Mouse (Mus musculus): ENCODE data around the gene Shc1.

Shc1 gene

DNA sequence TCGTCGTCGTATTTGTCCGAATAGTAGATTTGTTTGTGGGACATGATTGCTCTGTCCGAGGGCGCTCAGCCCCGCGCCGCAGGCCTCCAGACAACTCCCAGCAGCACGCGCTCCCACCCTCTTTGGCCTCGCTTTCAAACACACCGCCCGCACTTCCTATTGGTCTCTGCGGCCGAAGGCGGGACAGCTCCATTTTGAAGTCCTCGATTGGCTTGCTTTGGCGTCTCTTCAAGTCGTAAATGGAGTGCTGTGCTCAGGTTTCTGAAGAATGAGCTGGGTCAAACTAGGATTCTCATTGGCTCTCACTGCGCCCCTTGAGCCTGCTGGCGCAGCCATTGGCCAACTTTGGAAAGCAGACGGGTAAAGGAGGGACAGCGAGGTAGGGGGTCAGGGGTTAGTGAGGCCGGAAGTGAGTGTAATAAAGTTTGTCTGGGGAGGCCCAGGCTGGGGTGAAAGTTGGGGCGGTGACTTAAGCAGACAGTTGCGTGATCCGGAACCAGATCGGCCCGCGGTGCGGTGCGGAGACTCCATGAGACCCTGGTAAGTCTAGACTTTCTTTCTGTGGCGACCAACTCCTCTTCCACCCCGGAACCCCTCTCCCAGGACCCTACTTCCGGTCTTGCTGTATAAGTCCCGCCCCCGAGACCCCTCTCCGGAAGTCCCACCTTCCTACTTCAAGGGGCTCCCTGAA lies at the start of gene Shc1, which contains the start of gene Cks1b:
TSS of gene Shc1 (plus strand) at position 274 of the 691 bp plus-strand sequence.
TSS of gene Cks1b (minus strand) at position 214 of the 691 bp plus-strand sequence.
- DNase-seq (ENCODE audit: low read depth, low spot score): peak; percentile 80

DNA sequence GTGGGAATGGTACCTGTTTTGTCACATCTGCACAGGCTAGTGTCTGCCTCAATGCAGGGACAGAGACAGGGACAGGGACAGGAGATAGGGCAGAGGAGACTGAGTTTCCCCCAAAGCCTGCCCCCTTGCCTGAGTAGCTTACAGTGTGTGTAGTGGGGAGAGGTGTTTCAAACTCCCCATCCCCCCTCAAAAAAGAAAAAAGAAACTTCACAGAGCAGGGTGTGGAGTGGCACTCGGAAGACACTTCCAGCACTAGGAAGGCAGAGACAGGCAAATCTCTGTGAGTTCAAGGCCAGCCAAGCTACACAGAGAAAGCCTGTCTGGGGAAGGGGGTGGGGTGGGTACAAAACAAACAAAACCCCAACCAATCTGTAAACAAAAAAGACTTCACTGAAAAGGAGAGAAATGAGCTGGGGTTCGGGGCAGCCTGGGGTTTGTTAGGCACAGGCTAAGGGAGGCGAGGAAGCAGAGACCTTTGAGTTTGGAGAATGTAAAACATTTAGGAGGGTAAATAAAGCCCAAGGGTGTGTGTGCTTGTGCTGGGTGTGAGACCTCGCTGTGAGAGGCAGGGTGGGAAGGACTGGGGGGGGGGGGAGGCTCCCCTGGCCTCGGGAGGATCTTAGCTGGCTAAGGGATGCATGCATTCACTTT lies 44.5 kb upstream of the Shc1 start:
- no peak for DNase-seq (ENCODE audit: low read depth, low spot score)

DNA sequence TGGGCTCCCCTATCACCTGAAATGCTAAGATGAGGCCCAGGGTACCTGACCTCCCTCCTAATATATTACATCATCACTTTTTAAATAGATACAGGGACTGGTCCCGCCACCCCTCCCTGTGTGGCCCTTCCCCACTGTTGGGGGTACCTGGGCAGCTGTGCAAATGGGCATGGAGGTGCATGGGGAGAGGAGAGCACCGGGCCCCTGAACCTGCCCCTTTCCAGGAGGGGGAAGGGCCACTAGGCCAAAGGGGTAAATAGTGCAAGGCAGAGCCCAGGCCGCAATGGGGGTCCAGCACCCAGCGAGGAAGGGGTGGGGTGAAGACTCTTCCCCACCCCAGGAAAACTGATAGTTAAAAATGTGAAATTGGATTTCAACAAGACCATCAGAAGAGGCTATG lies 40.4 kb upstream of the Shc1 start:
- no peak for DNase-seq (ENCODE audit: low read depth, low spot score)

DNA sequence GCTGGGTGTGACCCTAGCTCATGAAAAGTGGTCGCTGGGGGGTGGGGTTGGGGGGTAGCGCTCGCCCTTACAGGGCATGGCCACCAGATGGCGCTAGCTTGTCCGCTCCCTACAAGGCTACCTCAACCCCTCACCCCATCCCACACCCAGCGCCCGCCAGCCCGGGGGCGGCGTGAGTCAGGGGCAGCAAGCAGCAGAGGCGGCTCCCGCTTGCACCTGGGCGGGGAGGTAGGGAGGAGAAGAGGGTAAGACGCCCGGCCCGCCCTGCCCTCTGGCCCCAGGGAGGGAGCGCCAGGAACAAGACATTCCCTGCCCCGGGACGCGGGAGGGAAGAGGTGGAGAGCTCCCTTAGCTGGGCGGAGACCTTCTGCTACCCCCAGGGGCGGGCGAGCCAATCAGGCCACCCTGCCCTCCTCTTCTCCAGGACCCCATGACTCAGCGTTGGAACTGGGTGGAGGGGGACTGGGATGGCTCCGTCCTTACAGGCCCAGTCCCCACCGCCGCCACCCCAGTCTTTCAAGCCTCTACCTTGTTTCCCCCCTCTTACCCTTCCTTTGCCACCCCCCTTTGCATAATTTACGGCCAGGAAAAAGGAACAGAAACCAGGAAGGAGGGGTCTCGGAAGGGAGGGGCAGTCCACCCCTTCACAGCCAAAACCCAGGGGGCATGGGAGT lies 39.7 kb upstream of the Shc1 start:
- no peak for DNase-seq (ENCODE audit: low read depth, low spot score)

DNA sequence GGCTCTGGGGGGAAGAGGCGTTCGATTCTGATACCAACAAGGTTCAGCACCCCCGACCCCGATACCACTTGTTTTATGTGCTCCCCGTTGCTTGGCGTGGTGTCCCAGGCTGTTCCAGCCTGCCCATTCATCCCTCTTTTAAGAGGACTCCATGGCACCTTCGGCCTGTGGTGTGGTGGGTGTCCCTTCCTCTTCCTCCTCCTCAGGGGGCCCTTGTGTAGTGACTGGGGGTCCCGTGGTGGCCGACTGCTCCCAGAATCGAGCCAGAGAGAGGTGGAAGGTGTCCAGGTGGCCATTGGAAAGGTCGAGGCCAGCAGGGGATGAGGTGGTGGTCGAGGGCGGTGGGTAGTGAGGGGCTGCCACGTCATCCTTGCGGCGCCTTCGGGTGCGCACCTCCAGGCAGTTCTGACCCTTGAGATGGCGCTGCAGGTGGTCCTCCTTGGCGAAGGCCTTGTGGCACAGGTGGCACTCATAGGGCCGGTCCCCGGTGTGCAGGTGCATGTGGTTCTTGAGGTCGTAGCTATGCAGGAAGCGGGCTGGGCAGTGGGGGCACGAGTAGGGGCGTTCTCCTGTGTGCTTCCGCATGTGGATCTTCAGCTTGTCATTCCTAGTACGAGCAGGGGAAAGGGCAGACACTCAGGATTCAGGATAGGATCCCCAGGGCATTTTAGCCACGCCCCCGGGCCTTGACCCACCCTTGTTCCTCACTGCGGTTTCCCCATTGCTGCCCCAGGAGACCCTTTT lies 38.7 kb upstream of the Shc1 start:
- no peak for DNase-seq (ENCODE audit: low read depth, low spot score)

DNA sequence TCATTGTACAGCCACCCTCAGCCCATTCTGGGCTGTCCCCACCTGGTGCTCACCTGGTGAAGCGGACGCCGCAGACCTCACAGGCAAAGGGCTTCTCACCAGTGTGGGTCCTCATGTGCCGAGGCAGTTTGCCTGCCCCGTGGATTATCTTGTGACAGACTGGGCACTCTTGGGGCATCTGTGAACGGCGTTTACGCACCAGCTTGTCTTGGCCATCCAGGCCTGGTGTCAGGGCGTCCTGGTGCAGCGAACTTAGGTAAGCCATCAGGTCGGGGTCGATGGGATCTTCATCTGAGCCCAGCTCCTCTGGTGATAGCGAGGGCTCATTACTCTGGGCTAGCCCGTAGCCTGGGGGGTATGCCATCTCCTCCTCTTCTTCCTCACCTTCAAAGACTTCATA lies 38.0 kb upstream of the Shc1 start:
- no peak for DNase-seq (ENCODE audit: low read depth, low spot score)

DNA sequence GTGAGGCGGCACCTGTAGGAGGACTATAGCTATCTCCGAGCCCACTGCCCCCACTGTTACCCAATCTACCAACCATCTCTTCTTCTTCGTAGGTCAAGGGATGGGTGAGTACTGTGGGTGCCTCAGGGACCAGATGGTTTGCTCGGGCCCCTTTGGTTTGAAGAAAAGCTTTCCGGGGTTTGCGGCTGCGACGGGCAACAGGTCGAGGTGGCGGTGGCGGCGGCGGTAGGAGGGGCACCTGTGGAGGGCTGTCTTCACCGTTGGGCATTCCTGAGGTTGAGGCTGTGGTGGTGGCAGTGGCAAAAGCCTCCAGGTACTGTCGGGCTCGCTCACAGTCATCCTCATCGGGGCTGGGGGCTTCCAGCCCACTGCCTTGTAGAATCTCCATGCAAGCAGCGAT lies 37.5 kb upstream of the Shc1 start:
- no peak for DNase-seq (ENCODE audit: low read depth, low spot score)

DNA sequence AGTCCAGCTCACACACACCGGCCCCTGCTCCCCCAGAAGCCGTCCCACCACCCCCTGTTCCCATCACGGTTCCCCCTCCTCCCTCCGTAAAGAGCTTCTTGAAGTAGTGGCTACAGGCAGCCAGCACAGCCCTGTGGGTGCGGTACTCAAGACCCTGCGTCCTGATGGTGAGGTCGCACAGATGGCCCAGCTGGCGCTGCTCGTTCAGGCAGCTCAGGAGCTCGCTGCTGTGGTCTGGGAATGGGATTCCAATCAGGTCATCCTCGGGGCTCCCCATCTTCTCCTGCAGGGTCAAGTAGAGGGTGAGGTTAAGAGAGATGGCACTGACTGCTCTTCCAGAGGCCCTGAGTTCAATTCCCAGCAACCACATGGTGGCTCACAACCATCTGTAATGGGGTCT lies 37.0 kb upstream of the Shc1 start:
- no peak for DNase-seq (ENCODE audit: low read depth, low spot score)

DNA sequence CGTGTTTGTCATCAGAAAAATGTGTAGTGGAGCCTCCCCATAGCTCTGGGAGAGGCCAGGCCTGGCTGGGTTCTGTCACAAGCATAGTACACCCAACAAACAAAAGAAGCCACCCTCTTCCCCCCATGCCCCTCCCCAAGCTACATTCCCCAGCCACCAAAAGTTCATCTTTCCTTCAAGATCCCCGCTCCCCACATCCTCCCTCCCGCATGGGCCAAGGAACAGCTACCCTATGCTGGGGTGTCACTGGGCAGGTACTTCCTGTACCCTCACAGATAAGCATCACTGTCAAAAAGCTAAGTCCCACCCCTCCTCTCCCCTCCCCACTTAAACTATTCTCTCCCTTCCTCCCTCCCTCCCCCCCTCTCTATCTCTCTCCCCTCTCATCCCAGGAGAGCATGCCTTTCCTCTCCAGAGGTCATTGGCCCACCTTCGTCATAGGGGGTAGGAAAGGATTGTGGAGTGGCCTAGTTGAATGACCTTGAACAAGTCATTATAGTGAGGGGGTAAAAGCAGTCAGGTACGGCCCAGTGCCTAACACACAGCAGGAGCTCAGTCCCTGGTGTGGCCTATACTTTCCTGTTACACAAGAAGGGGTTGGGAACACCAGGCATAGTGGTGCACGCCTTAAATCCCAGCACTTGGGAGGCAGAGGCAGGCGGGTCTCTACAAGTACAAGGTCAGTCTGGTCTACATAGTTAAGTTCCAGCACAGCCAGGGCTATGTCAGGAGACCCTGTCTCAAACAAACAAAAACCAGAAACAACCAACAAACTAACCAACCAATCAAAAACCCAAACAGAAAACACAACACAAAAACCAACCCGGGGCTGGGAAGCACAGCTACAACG lies 36.0 kb upstream of the Shc1 start:
- DNase-seq (ENCODE audit: low read depth, low spot score): no peak

DNA sequence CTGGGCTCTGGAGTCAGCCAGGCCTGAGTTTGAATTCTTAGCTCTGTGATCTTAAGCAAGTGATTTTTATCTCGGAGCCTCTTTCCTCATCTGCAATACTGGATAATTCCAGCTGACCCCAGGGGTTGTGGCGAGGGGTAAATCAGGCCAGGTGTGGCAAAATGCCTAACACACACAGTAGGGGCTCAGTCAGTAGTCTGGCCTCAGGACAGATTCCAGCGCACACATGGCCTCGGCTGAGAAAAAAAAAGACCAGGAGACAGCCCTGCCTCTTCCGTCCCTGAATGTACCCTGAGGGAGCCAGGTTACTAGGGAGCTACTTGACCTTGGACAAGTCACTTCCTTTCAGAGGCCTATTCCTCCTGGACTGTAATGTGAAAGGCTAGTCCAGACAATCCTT lies 35.3 kb upstream of the Shc1 start:
- DNase-seq (ENCODE audit: low read depth, low spot score): no peak

DNA sequence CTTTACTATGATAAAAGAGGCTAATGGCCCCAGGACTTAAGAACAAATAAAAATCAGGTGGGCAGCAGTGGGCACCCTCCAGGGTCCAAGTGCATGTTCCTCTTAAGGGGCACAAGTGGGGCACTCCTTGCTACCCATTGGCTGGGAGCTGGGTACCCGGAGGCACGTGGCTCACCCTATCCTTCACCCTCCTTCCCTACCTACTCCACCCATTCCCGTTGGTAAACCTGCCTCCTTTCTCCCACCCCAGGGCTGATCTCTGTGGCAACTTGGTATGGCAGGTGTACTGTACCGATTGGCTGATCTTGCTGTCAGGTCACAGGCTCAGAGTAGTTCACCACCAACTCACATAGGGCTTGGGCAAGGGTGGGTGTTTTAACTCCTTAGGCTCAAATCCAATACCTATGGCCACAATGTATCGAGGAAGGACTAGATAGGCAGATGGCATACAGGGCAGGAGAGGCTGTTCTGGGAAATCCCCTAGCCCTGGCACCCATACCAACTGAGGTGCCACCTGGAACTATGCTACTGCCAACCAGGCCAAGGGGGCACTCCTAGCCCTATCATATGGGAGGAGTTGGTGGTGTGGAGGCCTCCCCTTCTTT lies 34.5 kb upstream of the Shc1 start:
- no peak for DNase-seq (ENCODE audit: low read depth, low spot score)

DNA sequence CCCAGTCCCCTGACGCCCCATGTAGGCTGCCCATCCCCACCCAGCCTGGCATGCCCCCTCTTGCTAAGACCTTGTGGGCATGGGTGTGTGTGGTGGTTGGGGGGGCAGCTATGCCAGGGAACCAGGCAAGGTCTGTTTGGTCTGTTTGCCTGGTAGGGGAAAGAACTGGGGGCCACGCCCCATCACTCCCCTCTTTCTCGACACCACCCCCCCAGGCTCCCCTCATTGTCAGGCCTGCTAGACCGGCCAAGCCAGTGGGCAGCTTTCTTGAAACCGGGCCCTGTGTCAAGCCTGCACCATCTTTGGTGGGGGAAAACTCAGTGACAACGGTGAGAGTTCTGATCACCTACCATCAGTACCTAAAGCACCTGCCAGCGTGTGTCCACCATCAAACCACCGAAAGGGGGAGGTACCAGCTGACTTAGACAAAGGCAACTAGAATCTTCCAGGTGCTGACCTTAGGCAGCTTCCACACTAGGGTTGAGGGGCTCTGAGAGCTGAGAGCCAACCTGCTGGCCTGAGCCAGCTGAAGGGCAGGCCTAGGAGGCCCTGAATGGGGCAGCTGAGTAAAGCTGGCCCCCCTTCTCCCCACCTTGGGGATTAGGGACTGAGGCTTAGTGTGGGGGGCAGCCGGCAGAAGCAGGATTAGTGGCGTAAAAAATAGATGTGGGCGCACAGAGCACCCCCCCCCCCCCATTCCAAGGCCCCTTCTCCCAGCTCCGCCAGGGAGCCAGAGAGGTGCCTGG lies 33.7 kb upstream of the Shc1 start:
- DNase-seq (ENCODE audit: low read depth, low spot score): peak; percentile 84

DNA sequence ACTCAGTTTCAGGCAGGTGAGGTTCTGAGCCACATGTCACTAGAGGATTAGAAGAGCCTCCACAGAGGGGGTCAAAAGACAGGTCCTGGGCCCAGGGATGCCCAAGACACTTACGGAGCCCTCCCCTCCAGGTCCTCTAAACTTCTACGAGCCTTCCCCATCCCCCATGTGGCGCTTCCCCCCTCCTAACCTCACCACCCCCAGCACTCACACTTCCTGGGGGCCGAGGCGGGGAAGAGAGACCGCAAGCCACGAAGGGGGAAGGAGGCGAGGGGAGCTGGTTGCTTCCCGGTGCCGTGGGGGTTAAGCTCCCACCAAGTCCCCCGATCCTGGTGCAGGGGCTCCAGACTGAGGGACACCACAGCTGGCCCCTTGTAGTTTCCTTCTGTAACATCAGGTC lies 32.8 kb upstream of the Shc1 start:
- DNase-seq (ENCODE audit: low read depth, low spot score): no peak

DNA sequence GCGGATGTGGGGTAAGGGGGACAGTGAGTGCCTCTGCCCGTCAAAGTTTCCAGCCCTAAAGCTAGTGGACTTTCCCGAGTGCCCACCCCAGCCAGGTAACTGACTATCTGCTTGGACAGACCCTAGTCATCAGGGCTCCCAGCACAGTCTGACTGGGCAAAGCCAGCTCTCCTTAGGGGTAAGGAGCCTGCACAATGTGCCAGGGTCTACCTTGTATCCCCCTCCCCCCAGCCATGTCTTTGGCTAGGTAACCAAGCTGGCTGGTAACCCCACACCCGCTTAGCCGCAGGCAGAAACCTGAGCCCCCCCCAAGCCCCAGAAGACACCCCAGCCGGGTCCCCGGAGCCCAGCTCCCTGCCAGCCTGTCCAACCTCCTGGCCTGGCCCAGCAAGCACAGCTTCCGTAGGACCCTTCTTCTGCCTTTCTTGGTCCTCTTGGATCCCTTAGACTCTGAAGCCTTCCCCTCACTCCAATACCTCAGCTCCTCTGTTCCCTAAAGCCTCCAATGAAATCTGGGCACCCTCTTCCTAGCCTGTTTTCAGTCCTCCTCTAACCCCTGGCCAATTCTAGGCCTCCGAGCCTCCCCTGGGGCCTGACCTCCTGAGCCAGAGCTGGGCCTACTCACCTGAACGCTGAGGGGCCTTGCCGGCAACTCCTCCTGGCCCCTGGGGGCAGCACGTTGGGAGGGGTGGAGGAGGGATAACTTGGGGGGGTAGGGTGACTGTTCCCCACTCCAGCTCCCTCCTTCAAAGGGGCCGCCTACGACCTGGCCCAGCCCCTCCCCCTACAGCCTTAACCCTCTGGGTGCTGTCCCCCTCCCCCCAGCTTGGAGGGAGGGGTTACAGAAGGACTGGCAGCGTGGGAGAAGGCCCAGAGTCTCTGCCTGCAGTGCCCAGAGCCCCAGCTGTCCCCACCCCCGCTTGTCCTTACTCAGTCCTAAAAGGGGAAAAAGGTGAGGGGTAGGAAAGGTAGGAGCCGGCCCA lies 31.5 kb upstream of the Shc1 start:
- no peak for DNase-seq (ENCODE audit: low read depth, low spot score)

DNA sequence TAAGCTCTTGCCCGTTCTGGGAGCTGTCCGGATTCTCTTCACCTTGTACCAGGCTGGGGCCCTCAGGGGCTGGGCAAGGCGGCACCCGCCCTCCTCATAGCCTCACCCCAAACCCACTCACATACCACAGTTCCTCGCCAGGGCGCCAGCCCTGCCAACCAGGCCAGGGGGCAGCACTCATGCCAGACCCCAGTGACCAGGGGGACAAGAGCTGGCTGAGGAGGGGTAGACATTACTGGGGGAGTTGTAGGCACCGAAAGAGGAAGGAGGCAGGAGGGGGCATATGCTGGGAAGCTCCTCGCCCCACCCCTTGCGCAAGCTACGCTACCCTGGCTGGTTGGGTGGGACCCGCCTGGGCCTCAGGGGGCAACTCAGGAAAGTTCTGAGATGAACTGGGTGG lies 30.6 kb upstream of the Shc1 start:
- no peak for DNase-seq (ENCODE audit: low read depth, low spot score)

DNA sequence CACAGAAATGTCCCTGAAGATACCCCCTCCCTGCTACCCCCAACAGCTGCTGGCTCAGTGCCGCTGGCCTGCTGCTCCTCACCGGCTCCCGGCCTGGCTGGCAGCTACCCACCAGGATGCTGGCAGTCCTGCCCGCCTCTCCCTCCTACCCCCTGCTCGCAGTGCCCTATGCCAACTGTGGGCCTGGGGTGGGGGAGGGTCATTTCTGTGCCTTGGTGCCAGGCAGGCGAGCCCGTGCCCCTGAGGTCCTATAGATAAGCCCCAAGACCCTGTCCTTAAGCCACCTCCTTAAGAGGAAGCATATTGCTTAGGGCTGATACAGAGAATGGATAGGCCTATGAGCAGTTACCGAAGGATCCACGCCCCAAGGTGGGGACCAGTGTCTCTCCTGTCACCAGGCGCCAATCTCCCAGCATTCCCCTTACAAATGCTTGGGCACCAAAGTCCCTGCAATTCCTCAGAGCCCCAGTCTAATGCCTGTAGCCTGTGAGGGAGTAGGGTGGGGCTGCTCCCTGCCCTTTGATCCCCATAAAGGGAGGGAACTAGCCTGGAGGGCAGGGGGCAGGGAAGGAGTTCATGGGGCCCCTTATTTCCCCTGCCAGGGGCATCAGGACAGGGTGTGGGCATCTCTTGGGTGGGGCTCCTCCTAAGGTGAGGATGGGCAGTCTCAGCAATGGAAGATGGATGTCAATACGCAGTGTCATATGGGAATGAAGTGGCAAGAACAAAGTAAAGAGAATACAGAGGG lies 29.9 kb upstream of the Shc1 start:
- no peak for DNase-seq (ENCODE audit: low read depth, low spot score)

DNA sequence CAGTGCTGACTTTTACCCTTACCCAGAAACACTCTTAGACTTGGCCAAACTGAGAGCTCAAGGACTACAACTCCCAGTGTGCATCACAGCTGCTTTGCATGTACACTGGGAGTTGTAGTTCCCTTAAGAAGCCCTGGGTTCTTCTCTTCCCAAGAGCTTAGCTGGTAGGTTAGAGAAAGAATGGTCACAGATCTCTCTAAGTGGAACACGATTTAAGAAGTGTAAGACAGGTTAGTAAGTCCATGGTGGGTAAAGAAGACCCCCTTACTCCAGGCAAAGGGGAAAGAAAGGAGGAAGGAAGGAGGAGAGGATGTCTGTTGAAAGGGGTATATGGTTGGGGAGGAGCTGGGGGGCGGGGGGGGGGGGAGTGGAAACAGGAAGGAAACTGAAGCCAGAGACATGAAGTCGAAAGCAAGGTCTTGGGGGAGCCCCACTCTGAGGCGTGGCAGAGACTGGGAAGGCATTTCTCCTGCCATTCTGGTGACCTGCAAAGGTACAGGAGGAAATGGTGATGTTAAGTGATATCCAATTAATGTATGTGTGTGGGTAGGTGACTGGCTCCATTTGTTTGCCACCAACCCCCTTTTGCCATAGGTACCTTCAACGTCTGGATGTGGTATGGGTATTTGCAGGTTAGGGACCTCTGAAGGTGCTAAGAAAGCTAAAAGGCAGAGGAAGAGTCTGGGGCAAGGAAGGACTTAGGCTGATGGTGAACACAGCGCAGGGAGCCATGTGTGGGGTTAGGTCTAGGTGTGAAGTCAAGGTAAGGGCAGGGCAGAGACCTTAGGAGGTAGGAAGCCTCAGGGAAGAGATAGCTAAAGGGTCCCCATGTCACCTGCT lies 29.1 kb upstream of the Shc1 start:
- no peak for DNase-seq (ENCODE audit: low read depth, low spot score)

Measured in retina, adult 2 months (tissue).